Mouse (Mus musculus): ENCODE results near the gene Ypel5. TPM values are rescaled to one million over a fixed set of nuclear protein-coding genes. Genes with fewer than 3 reads are reported as not detected.

Ypel5 gene
- polyA plus RNA-seq, 1 experiment from 2014 or later = 80.7 TPM

GRCm38 (mm10) chr17:72820425-72820824 lies 15.8 kb upstream of the Ypel5 start:
- Histone ChIP-seq H3K9ac (no peak overlapping the region), H3K4me3 (no peak overlapping the region), H3K27me3 (no peaks in the 10 kb centered on the region), H3K4me1 (no peaks in the 10 kb centered on the region), H3K36me3 (no peaks in the 10 kb centered on the region), H3K27ac (no peak overlapping the region), H3K4me2 (replicated peaks) (no peak overlapping the region), H3K9me3 (replicated peaks) (no peaks in the 10 kb centered on the region)
- WGBS = 68% methylated on average over 4 of the region's 4 CpGs
- no peak for ATAC-seq (ENCODE audit: low FRiP score)

DNA sequence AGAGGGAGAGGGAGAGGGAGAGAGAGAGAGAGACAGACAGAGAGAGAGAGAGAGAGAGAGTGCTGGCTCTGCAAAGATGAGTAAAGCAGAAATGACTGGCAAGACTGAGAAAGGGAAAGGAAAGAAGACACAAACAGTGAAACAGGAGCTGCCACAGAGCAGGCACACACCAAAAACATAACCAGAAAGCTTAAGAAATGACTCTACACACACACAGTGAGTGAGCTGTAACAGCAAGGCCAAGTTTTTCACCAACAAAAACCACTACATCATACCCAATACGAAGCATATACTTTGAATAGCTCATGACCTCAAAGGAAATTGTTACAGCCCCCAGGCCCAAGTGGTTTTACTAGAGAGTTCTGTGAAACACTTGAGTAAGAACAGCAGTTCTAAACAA lies 14.3 kb upstream of the Ypel5 start:
- H3K27ac ChIP-seq = no peak overlapping the region
- no peaks in the 10 kb centered on the region for H3K27me3 ChIP-seq
- ATAC-seq (ENCODE audit: low FRiP score) = no peak
- no peaks in the 10 kb centered on the region for H3K9me3 ChIP-seq (replicated peaks)
- 60% methylated on average over 1 of the region's 1 CpGs for WGBS
- no peak overlapping the region for H3K4me2 ChIP-seq (replicated peaks)
- no peak overlapping the region for H3K9ac ChIP-seq
- H3K4me1 ChIP-seq = no peaks in the 10 kb centered on the region
- no peaks in the 10 kb centered on the region for H3K36me3 ChIP-seq
- no peak overlapping the region for H3K4me3 ChIP-seq

DNA sequence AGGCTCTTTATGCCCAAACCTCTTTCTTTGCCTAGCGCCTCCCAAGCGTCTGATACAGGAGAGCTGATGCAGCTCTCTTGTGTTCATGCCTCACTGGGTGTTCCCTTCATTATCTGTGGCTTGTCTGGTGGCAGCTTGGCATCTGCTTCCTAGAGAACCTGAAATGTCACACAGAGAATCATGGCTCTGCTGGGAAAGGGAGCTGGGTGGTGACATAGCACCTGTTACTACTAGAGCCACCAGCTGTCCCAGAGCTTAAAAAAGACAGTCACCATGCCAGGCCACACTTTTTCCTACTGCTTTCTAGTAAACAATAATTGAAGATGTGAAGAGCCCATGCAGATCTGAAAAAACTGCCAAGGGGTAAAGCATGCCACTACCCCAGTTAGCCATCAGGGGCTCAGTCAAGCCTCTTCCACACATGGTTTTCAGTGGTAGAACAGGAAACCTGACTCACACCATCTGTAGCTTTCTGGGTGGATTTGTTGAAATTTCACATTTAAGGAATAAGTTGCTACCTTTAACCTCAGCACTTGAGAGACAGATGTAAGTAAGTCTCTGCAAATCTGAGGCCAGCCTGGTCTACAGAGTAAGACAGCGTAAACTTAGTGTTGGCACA lies 9.2 kb upstream of the Ypel5 start:
- no peak overlapping the region for H3K4me2 ChIP-seq (replicated peaks)
- WGBS = 82% methylated on average over 3 of the region's 3 CpGs

DNA sequence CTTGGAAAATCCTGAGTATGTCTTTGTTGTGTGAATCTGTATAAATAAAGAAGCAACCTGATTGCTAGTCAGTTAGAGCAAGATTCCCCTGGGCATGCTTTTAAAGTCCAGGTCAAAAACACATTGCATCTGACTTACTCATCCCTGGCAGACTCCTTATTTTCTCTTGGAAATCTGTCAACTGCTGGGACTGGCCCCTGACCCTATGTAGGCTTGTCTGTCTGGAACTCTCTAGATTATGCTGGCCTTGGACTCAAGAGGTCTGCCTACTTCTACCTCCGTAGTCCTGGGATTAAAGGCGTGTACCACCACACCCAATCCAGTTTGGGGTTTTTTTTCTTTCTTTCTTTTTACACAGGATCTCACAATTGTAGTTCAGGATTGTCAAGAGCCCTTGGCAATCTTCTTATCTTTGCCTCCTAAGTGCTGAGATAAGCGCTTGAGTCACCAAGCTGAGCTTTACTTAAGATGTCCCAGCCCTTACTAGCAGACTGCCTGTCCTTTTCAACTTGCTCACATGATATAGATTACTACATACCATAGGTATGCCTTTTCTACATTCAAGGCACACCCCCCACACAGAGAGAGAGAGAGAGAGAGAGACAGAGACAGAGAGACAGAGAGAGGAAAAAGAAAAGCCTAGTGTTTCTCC lies 8.1 kb upstream of the Ypel5 start:
- Histone ChIP-seq H3K9ac (no peak overlapping the region), H3K4me1 (no peaks in the 10 kb centered on the region), H3K36me3 (no peaks in the 10 kb centered on the region), H3K27me3 (no peaks in the 10 kb centered on the region), H3K4me2 (replicated peaks) (no peak overlapping the region), H3K9me3 (replicated peaks) (no peaks in the 10 kb centered on the region), H3K27ac (no peak overlapping the region), H3K4me3 (no peak overlapping the region)
- 78% methylated on average over 3 of the region's 3 CpGs for WGBS
- ATAC-seq (ENCODE audit: low FRiP score) = no peak

More for the DNA sequence above, 9.2 kb upstream of the Ypel5 start:
- Histone ChIP-seq H3K4me1 (no peaks in the 10 kb centered on the region), H3K9ac (no peak overlapping the region), H3K27me3 (no peaks in the 10 kb centered on the region), H3K9me3 (replicated peaks) (no peaks in the 10 kb centered on the region), H3K27ac (no peak overlapping the region), H3K36me3 (no peaks in the 10 kb centered on the region), H3K4me3 (no peak overlapping the region)
- ATAC-seq (ENCODE audit: low FRiP score) = no peak

- Histone ChIP-seq H3K9ac (no peak overlapping the region), H3K4me1 (no peaks in the 10 kb centered on the region), H3K4me3 (no peak overlapping the region), H3K4me2 (replicated peaks) (no peak overlapping the region), H3K9me3 (replicated peaks) (no peaks in the 10 kb centered on the region), H3K27ac (no peak overlapping the region), H3K27me3 (no peaks in the 10 kb centered on the region), H3K36me3 (no peaks in the 10 kb centered on the region)
- WGBS = 89% methylated on average over 8 of the region's 8 CpGs
- no peak for ATAC-seq (ENCODE audit: low FRiP score)
Measured at GRCm38 (mm10) chr17:72828687-72829086, 7.6 kb upstream of the Ypel5 start.

- H3K27ac ChIP-seq = peak overlapping the region; percentile 97
- ATAC-seq (ENCODE audit: low FRiP score) = peak; percentile 62
- H3K4me3 ChIP-seq = peak overlapping the region; percentile 95
- peak overlapping the region; percentile 69 for H3K4me2 ChIP-seq (replicated peaks)
- peak overlapping the region; percentile 98 for H3K9ac ChIP-seq
- WGBS = under 1% methylated on average over 47 of the region's 77 CpGs
- H3K27me3 ChIP-seq = no peaks in the 10 kb centered on the region
- no peaks in the 10 kb centered on the region for H3K9me3 ChIP-seq (replicated peaks)
- peaks cover 7% of the 10 kb centered on the region for H3K4me1 ChIP-seq
- H3K36me3 ChIP-seq = no peaks in the 10 kb centered on the region
Measured at GRCm38 (mm10) chr17:72837140-72837712, 973 bp downstream of the Ypel5 start.

- Histone ChIP-seq H3K4me1 (peaks cover 7% of the 10 kb centered on the region), H3K27ac (peak overlapping the region; percentile 97), H3K4me2 (replicated peaks) (peak overlapping the region; percentile 69), H3K4me3 (peak overlapping the region; percentile 95), H3K36me3 (no peaks in the 10 kb centered on the region), H3K9ac (peak overlapping the region; percentile 98), H3K9me3 (replicated peaks) (no peaks in the 10 kb centered on the region), H3K27me3 (no peaks in the 10 kb centered on the region)
- 26% methylated on average over 8 of the region's 8 CpGs for WGBS
- no peak for ATAC-seq (ENCODE audit: low FRiP score)
Measured at GRCm38 (mm10) chr17:72837824-72838474, 1.7 kb downstream of the Ypel5 start.

DNA sequence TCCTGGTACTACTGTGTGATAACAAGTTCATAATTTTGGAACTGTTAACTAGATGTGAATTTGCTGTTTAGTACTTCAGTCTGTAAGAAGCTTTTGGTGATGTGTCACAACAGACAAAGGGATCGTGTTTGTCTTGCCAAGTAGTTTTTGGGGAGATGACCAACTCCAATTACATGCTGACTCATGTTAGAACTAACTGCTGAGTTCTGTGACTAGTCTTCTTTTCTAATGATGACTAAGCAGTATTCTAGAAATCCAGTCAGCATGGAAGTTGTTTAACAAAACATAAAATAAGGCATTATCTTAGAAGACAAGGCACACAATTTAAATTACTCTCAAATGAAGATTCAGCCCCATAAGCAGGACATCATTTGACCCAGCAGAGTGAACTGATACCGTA lies 2.7 kb downstream of the Ypel5 start:
- 83% methylated on average over 2 of the region's 2 CpGs for WGBS
- Histone ChIP-seq H3K27ac (no peak overlapping the region), H3K9me3 (replicated peaks) (no peaks in the 10 kb centered on the region), H3K4me2 (replicated peaks) (no peak overlapping the region), H3K36me3 (no peaks in the 10 kb centered on the region), H3K4me3 (no peak overlapping the region), H3K4me1 (peaks cover 7% of the 10 kb centered on the region), H3K27me3 (no peaks in the 10 kb centered on the region), H3K9ac (no peak overlapping the region)
- no peak for ATAC-seq (ENCODE audit: low FRiP score)

- no peak overlapping the region for H3K4me3 ChIP-seq
- 95% methylated on average over 6 of the region's 6 CpGs for WGBS
- H3K36me3 ChIP-seq = peaks cover 11% of the 10 kb centered on the region; the same call in 1 of the 2 replicates
- no peak overlapping the region for H3K9ac ChIP-seq
- H3K9me3 ChIP-seq (replicated peaks) = no peaks in the 10 kb centered on the region
- no peaks in the 10 kb centered on the region for H3K4me1 ChIP-seq
- H3K4me2 ChIP-seq (replicated peaks) = no peak overlapping the region
- ATAC-seq (ENCODE audit: low FRiP score) = no peak
- no peak overlapping the region for H3K27ac ChIP-seq
- no peaks in the 10 kb centered on the region for H3K27me3 ChIP-seq
Measured at GRCm38 (mm10) chr17:72844393-72844792, 8.1 kb downstream of the Ypel5 start.

DNA sequence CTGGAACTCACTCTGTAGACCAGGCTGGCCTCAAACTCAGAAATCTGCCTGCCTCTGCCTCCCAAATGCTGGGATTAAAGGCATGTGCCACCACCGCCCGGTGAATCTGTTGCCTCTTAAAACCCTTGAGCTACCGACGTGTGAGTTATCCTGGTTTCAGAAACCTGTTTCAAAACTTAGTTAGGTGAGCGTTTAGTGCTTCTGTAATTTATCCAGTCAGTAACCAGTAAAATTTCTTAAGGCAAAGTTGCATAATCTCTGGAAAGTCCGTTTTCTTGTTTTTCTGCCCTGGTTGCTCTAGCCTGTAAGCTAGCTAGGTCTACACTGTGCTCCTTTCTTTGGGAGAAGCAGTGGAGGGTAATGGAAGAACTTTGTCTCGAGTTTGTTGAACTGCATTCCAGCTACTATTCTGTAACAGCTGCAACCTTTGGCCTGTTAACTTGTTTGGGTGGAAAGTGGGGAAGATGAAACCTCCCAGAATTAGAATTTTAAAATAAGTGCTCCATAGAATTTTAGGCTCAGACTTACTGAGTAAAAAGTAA lies 8.8 kb downstream of the Ypel5 start:
- no peak overlapping the region for H3K27ac ChIP-seq
- peaks cover 11% of the 10 kb centered on the region; the same call in 1 of the 2 replicates for H3K36me3 ChIP-seq
- no peak overlapping the region for H3K4me3 ChIP-seq
- no peaks in the 10 kb centered on the region for H3K9me3 ChIP-seq (replicated peaks)
- H3K4me2 ChIP-seq (replicated peaks) = no peak overlapping the region
- no peaks in the 10 kb centered on the region for H3K4me1 ChIP-seq
- WGBS = 89% methylated on average over 7 of the region's 7 CpGs
- H3K27me3 ChIP-seq = no peaks in the 10 kb centered on the region
- H3K9ac ChIP-seq = no peak overlapping the region
- ATAC-seq (ENCODE audit: low FRiP score) = no peak

DNA sequence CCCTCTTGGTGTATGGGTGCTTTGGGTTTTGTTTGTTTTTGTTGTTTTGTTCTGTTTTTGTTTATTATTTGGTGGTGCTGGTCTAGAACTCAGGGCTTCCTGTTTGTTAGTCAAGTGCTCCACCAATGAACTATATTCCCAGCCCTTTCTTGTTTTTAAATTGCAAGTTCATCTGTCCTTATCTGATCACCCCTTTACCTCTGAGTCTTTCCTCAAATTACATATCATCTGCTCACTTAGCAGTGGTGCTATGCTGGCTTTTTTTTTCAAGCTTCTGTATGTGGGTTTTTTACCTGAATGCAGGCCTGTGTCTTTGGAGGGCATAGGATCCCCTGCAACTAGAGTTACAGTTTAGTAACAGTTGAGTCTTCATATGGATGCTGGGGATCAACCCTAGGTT lies 9.3 kb downstream of the Ypel5 start:
- Histone ChIP-seq H3K27ac (no peak overlapping the region), H3K36me3 (peaks cover 11% of the 10 kb centered on the region; the same call in 1 of the 2 replicates), H3K27me3 (no peaks in the 10 kb centered on the region), H3K4me1 (no peaks in the 10 kb centered on the region), H3K4me3 (no peak overlapping the region), H3K4me2 (replicated peaks) (no peak overlapping the region), H3K9ac (no peak overlapping the region), H3K9me3 (replicated peaks) (no peaks in the 10 kb centered on the region)
- ATAC-seq (ENCODE audit: low FRiP score) = no peak

- Histone ChIP-seq H3K27ac (no peak overlapping the region), H3K9me3 (replicated peaks) (no peaks in the 10 kb centered on the region), H3K4me1 (no peaks in the 10 kb centered on the region), H3K27me3 (no peaks in the 10 kb centered on the region), H3K4me3 (no peak overlapping the region), H3K36me3 (peaks cover 6% of the 10 kb centered on the region; the same call in 1 of the 2 replicates), H3K4me2 (replicated peaks) (no peak overlapping the region), H3K9ac (no peak overlapping the region)
- WGBS = 77% methylated on average over 1 of the region's 1 CpGs
- ATAC-seq (ENCODE audit: low FRiP score) = no peak
Measured at GRCm38 (mm10) chr17:72855298-72855697, 19.0 kb downstream of the Ypel5 start.

Measured in hindbrain, embryonic 12.5 days (tissue).